Mouse (Mus musculus) myocyte (in vitro differentiated cells): ENCODE measurements around the gene Prlr.

Experiments used
- CEBPB ChIP-seq: IDR thresholded peaks from 2 replicates; pipeline ENCODE4 v1.6.1; 2011; ENCODE audit warnings: mild to moderate bottlenecking, moderate library complexity; ENCODE audit not compliant: poor library complexity, insufficient read depth, severe bottlenecking
- E2F4 ChIP-seq: IDR thresholded peaks from one replicate; pipeline ENCODE4 v1.6.1; 2011; ENCODE audit warnings: mild to moderate bottlenecking, control low read depth, moderate library complexity; ENCODE audit not compliant: insufficient read depth
- MAX ChIP-seq: IDR thresholded peaks from one replicate; pipeline ENCODE4 v1.6.1; 2011; ENCODE audit warnings: low read depth, mild to moderate bottlenecking, control low read depth
- MYOD1 ChIP-seq, 3 experiments: IDR thresholded peaks; one replicate each; pipeline ENCODE4 v1.6.1; 2011; ENCODE audit warnings: control low read depth in 2 of 3, low read depth in 2 of 3, mild to moderate bottlenecking in 2 of 3, moderate library complexity in 1 of 3; ENCODE audit not compliant: insufficient read length in 2 of 3, control insufficient read depth in 1 of 3
- MYOG ChIP-seq, 3 experiments: IDR thresholded peaks; one replicate each; pipeline ENCODE4 v1.6.1; 2011; ENCODE audit warnings: control low read depth in 2 of 3, low read depth in 2 of 3, mild to moderate bottlenecking in 2 of 3; ENCODE audit not compliant: insufficient read length in 2 of 3, control insufficient read depth in 1 of 3, insufficient read depth in 1 of 3
- POLR2A ChIP-seq: IDR thresholded peaks from one replicate; pipeline ENCODE4 v1.6.1; 2011; ENCODE audit warnings: low read depth, mild to moderate bottlenecking, control low read depth, moderate library complexity; ENCODE audit not compliant: insufficient read length

DNA sequence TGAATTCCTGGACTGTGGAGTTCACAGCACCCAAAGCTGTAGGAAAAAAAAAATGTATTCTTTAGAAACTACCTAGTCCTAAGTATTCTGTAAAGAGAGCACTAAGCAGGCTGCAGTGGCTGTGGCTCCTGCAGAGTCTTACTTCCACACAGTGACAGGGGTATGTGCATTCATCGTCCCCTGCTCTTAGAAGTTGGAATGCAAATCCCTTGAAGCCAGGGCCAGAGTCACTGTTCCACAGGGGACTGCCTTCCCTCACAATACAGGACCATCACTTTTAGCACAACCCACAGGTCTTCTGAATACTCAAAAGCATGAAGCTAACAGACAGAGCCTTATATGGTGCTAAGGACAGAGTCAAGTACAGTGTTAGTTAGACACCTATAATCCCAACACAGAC, 75.5 kb downstream of the Prlr start:
- TF ChIP-seq POLR2A, result no peak
- TF ChIP-seq E2F4, result no peak
- no peak for TF ChIP-seq MYOD1 (IDR thresholded peaks at IDR 0.05; ENCODE audit: control insufficient read depth in 1 of 3, insufficient read length in 2 of 3, low read depth in 2 of 3)
- TF ChIP-seq MYOG (IDR thresholded peaks at IDR 0.05; ENCODE audit: control insufficient read depth in 1 of 3, insufficient read depth in 1 of 3, insufficient read length in 2 of 3, low read depth in 2 of 3), result no peak
- no peak for TF ChIP-seq MAX
- no peak for TF ChIP-seq CEBPB
